Mouse (Mus musculus) retina, postnatal 7 days (tissue): ENCODE measurements around the gene Sema4g.

Experiments used
- DNase-seq: peaks from one replicate; pipeline ENCODE4 v3.0.0-alpha.2; 2012; ENCODE audit warnings: low read depth, low spot score

Sema4g gene

GRCm38 (mm10) chr19:45003740-45004516 lies 15.0 kb downstream of the Sema4g start:
- no peak for DNase-seq

- DNase-seq = no peak
These were observed 16.5 kb downstream of the Sema4g start, which contains the start of gene Twnk for GRCm38 (mm10) chr19:45005444-45005843. Gene Twnk, plus strand, starts transcription at chr19:45005663.

- peak; percentile 92 for DNase-seq
These were observed 17.2 kb downstream of the Sema4g start, which contains the start of gene Mrpl43 for GRCm38 (mm10) chr19:45005957-45006712. Gene Mrpl43, minus strand, starts transcription at chr19:45006442.

- no peak for DNase-seq
These were observed 18.1 kb downstream of the Sema4g start for GRCm38 (mm10) chr19:45007021-45007420.

- no peak for DNase-seq
These were observed 18.7 kb downstream of the Sema4g start for GRCm38 (mm10) chr19:45007425-45008191.

GRCm38 (mm10) chr19:45010646-45011045 lies 21.7 kb downstream of the Sema4g start:
- no peak for DNase-seq

- no peak for DNase-seq
These were observed 23.3 kb downstream of the Sema4g start for GRCm38 (mm10) chr19:45012219-45012618.

GRCm38 (mm10) chr19:45012636-45013035 lies 23.7 kb downstream of the Sema4g start:
- DNase-seq = no peak

GRCm38 (mm10) chr19:45013581-45014225 lies 24.8 kb downstream of the Sema4g start:
- no peak for DNase-seq

GRCm38 (mm10) chr19:45014335-45014971 lies 25.6 kb downstream of the Sema4g start, which contains the start of gene Lzts2:
Gene Lzts2, plus strand, starts transcription at chr19:45014414.
- DNase-seq = no peak

- DNase-seq = no peak
These were observed 26.1 kb downstream of the Sema4g start for GRCm38 (mm10) chr19:45014981-45015402.

- DNase-seq = no peak
These were observed 26.8 kb downstream of the Sema4g start for GRCm38 (mm10) chr19:45015518-45016281.

GRCm38 (mm10) chr19:45016341-45017215 lies 27.7 kb downstream of the Sema4g start:
- DNase-seq = peak; percentile 77

GRCm38 (mm10) chr19:45017216-45017771 lies 28.4 kb downstream of the Sema4g start:
- peak; percentile 62 for DNase-seq

GRCm38 (mm10) chr19:45017909-45018308 lies 29.0 kb downstream of the Sema4g start:
- DNase-seq = peak; percentile 79

GRCm38 (mm10) chr19:45018351-45018831 lies 29.5 kb downstream of the Sema4g start:
- no peak for DNase-seq

- DNase-seq = no peak
These were observed 31.4 kb downstream of the Sema4g start for GRCm38 (mm10) chr19:45020348-45020747.

- no peak for DNase-seq
These were observed 32.5 kb downstream of the Sema4g start for GRCm38 (mm10) chr19:45021362-45021761.

- no peak for DNase-seq
These were observed 35.1 kb downstream of the Sema4g start for GRCm38 (mm10) chr19:45023993-45024392.
